Mouse (Mus musculus) testis, postnatal 14 days (tissue): Measurements from ENCODE around the gene Abcc2.

Experiments
- DNase-seq: peaks from one replicate; pipeline ENCODE4 v3.0.0; 2021; ENCODE audit warnings: low spot score

Gene Abcc2

DNA sequence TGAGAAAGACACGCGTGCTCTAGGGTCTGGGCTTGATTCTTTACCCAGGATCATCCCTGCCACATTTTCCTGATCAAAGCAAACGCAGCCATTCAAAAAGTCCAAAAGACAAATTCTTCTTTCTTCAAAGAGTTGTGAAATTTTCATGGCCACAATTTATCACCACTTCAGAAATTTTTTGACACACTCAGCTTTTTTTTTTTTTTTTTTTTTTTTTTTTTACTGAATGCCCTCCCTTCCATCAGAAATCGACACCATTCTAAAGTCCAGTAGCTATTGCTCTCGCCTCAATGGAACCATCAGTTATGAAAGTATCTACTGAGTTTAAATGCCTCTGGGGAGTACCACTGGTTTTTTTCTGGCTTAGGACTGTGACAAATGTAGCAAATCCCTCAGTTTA lies 1.6 kb upstream of the Abcc2 start:
- no peak for DNase-seq

DNA sequence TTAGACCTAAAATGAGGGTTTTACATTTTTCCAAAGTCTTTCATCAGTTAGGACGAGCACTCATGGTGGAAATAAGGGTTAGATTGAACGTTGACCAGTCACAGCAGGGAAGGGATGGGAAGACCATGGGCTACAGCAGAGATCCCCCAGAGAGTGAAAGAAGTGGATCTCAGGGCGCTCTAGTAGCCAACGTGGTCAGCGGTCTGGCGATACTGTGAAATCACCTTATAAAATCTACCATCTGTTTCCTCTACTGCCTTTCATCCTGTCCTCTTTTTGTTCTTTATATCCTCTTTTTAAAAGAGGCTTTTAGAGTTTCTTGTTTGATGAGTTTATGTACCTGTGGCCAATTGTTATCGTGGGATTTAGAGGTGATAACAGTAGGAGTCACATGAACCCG lies 2.8 kb downstream of the Abcc2 start:
- no peak for DNase-seq

DNA sequence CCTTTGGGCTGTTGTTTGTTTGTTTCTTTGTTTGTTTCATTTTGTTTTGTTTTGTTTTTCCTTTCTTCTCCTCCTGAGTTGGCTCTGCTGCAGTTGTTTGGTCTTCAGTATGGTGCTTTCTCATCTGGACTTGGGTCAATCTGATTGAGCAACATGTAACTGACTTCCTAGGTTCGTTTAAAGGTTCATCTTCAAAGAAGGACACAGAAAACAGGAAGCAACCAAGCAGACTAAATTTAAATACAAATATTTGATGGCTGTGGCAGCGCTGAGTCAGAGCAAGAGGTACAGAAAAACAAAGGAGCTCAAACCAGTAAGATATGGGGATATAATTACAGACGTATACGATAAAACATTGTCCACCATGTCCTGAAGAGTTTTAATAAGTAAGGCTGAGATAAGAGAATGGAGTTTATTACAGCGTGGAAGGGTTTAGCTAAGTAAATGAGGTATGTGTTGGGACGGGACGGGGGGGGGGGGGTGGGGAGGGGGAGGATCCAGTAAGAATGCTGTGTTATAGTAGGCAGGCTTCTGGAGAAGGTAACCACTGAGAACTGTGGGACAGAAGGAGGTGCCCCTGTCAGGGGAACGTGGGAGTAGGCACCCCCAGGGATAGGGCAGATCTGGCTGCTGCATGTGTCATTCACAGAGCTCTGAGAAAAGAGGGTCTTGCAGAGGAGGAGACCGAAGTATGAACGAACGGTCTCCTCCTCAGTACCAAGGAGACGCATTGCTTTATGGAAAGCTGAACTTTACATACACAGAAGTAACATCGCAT lies 4.4 kb downstream of the Abcc2 start:
- no peak for DNase-seq

DNA sequence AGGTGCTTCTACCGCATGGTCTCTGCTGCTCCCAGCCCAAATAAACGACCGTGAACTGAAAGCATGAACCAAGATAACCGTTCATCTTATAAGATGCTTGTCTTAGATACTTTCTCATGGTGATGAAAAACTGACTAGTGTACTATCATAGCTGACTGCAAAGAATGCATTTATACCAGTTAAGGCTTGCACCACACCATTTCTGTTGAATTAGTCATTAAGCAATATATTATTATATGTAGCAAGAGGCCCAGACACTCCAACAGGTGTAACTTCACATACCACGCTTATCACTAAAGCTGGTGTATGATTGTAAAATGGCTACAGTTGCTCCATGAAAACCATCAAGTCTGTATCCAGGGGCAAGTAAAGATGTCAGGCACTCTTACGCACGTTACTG lies 7.8 kb downstream of the Abcc2 start:
- no peak for DNase-seq

- no peak for DNase-seq
Measured at GRCm38 (mm10) chr19:43792537-43792936, 10.5 kb downstream of the Abcc2 start.

DNA sequence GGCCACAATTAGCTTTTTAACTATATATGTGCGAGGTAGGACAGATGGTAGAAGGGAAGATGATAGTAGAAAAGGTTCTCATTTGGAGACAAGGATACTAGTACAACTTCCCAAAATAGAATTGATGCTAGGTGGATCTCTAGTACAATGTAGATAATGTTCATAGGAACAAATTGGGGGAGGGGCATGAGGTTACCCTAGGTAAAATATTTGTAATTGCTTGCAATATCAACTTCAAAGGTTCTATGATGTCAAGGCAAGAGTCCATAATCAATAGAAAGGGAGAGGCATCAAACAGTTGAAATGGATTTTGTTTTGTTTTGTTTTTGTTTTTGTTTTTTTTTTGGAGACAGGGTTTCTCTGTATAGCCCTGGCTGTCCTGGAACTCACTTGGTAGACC lies 12.0 kb downstream of the Abcc2 start:
- DNase-seq = no peak

DNA sequence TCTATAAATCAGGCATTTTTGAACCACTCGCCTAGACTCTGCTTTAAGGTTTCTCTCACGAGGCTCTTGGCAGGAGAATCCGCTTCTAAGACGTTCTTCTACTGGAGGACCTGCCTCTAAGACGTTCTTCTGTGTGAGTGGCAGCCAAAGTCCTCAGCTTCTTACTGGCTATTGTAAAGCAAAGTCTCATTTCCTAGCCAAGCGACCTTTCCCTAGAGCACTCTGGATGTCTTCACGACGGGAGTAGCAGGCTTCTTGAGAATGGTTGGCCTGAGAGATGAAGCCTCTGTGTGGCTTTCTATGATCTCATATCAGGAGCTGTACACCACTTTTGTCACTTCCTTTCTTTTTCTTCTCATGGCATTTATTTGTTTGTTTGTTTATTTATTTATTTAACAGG lies 13.5 kb downstream of the Abcc2 start:
- no peak for DNase-seq

GRCm38 (mm10) chr19:43797216-43797615 lies 15.2 kb downstream of the Abcc2 start:
- DNase-seq = peak; percentile 68

GRCm38 (mm10) chr19:43801427-43802051 lies 19.5 kb downstream of the Abcc2 start:
- DNase-seq = no peak

DNA sequence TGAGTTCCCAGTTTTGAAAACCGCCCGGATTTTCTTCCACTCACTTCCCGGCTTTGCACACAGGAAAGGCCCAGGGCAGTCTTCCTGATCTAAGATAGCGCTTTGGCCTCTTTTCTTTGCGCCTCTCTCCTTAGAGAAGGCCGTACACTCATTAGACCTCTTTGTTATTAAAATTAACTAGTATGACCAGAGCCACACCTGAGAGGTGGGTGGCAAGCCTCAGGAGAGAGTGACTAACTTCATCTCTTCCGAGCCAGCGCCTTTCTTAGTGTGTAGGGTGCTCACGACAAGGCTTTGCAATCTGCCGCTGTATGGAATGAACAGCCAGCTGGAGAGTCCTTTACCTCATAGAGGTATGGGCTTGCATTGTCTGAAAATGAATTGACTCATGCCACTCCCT lies 21.9 kb downstream of the Abcc2 start:
- no peak for DNase-seq

- no peak for DNase-seq
Measured at GRCm38 (mm10) chr19:43809331-43809730, 27.3 kb downstream of the Abcc2 start.

- DNase-seq = no peak
Measured at GRCm38 (mm10) chr19:43811419-43811818, 29.4 kb downstream of the Abcc2 start.

DNA sequence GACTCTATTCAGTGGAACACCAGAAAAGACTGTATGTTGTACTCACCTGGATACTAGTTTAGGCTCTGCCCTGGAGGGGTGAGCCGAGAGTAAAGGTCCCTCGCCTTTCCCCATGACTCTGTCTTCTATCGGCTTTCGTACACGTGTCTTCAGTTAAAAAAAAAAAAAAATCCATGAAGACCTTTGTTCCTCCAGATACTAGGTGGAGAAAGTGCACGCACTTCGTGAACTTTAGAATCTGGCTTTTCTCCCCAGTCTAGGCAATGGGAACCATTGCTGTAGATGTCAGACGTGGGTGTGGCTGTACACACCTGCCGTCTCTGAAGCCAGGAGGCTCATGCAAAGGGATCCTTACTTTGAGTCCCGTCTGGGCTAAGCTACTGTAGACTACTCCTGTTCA lies 31.3 kb downstream of the Abcc2 start:
- no peak for DNase-seq

- peak; percentile 13 for DNase-seq
Measured at GRCm38 (mm10) chr19:43815661-43816414, 33.8 kb downstream of the Abcc2 start.

DNA sequence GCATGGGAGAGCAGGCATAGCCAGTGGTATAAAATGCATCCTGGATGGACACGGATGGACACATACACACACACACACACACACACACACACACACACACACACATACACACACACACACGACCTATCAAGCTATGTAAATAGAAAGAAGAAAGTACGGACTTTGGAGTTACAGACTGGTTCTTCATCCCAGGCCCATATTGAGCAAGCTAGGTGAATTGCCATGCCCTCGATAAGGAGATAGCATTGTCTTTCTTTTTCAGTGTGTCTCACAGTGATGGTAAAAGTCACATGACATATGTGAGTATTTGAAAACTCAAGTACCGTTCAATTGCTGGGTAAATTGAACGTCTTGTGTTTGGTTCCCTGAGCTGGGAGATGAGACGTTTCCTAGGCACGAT lies 44.9 kb downstream of the Abcc2 start:
- DNase-seq = no peak

- peak; percentile 47 for DNase-seq
Measured at GRCm38 (mm10) chr19:43832425-43833069, 50.6 kb downstream of the Abcc2 start.

DNA sequence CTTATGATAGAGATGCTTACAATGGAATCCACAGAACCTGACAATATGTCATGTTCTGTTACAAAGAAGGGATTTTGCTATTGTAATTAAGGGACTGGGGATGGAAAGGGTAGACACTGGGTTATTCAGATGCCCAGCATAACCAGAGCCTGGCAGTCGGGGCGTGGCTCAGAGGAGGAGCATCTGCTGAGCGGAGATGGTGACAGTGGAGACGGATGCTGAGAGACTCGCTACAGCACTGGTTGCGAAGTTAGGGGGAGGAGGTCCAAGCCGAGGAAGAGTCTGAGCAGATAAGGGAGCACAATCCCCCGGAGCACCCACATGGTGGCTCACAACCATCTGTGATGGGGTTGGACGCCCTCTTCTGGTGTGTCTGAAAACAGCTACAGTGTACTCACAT lies 61.2 kb downstream of the Abcc2 start:
- no peak for DNase-seq

- DNase-seq = no peak
Measured at GRCm38 (mm10) chr19:43845331-43845908, 63.4 kb downstream of the Abcc2 start.

DNA sequence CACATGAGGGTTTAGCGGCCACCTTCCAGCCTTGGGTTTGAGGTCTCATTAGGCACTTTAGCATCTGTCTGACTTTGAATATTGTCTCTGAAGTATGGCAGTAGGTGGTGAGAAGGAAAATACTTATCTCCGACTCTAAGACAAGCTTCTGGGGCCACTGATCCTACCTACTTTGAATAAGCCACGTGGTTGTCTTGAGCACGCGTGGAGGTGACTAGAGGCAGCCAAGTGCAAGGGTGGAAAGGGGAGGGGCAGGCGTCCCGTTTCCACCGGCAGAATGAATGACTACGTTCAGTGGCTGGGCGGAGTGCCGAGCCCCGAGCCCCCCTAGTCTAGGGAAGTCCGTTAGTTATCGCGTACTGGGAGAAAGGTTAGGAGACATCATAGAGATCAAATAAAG lies 65.1 kb downstream of the Abcc2 start:
- DNase-seq = no peak

DNA sequence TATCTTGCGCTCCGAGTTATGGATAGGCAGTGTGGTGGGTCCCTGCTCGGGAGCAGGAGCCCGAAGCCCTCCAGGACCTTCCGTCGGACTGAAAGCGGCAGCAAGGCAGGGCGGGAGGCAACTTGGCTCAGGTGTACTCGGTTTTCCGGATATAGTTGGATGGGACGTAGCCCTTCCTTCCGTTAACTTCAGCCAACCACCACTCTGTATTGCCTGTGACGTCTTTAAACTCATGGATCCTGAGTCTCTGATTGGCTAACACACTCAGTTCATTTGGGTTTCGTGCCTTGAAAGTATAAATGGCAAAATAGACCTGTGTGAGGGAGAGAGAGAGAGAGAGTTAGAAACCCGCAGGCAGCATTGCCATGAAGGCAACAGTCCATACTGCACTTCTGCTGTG lies 66.0 kb downstream of the Abcc2 start:
- DNase-seq = no peak

DNA sequence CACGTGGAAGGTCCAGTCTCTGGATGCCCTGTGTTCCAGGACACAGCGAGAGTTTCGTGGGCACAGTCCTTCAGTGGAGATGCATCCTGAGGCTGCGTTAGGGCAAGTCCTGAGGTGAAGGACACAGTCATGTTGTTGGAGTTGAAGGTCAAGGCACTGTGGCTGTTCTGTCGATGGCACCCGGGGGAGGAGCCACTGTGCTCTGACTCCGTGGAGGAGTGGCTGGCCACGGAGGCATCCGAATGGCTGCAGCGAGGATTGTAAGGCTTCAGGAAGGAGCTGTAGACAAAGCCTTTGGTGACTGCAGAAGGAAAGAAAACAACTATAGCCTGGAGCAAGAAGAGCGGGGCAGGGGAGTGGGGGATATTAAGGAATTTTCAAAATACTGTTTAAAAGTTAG lies 68.0 kb downstream of the Abcc2 start:
- no peak for DNase-seq

GRCm38 (mm10) chr19:43851996-43852630 lies 70.1 kb downstream of the Abcc2 start:
- DNase-seq = no peak
